Mouse (Mus musculus): ENCODE data around the gene Scin.

Gene Scin

DNA sequence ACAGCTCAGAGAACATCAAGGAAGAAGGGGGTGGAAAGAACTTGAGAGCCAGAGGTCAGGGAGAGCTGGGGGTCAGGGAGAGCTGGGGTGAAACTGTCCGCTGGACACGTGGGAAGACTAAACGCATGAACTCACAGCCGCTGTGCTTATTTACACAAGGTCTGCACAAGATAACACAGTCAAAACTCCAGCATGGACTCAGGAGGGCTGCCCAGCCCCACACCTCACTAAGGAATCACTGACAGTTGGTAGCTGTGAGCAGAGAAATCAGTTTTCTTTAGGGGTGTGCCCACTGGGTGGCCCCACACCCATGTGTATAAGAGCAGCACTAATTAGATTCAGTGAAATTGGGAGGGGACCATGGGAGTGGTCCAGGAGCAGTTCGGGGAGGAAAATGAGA lies 27.2 kb downstream of the Scin start:
- no peak for DNase-seq

GRCm38 (mm10) chr12:40104750-40105149 lies 29.3 kb downstream of the Scin start:
- DNase-seq = no peak

DNA sequence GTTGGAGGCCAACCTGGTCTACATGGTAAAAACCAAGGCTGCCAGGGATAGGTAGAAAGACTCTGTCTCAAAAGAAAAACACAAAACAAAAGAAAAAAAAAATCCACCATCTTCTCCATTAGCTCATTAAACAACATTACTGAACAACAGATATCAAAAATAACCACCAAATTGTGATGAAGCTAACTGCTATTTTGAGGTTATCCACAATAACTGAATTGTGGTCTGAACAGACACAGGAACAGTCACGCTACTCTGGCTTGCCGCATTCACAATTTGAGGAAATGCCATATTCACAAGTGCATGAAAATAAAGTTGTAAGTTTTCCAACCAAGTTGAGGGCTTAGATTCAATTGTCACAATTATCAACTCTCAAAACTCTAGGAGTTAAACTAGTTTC lies 31.7 kb downstream of the Scin start:
- DNase-seq = no peak

GRCm38 (mm10) chr12:40099407-40099806 lies 34.6 kb downstream of the Scin start:
- DNase-seq = no peak

- DNase-seq = no peak
Measured at GRCm38 (mm10) chr12:40097449-40097848, 36.6 kb downstream of the Scin start.

GRCm38 (mm10) chr12:40097023-40097422 lies 37.0 kb downstream of the Scin start:
- no peak for DNase-seq

DNA sequence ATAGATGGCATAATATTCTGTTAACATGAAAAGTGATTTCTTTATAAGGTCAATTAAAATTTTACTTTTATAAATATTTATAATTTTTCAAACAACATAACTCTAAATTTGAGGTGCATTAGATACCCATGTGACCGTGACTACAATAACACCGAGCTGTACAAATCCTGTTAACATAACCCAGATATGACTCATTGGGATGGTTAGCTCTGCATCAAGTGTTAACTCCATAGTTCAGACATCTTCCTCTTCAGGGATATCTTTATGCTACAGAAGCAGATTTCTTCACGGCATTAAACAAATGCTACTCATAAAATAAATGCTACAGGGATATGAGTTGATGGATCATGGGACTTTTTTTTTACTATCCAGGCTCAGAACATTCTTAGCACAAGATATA lies 37.6 kb downstream of the Scin start:
- no peak for DNase-seq

DNA sequence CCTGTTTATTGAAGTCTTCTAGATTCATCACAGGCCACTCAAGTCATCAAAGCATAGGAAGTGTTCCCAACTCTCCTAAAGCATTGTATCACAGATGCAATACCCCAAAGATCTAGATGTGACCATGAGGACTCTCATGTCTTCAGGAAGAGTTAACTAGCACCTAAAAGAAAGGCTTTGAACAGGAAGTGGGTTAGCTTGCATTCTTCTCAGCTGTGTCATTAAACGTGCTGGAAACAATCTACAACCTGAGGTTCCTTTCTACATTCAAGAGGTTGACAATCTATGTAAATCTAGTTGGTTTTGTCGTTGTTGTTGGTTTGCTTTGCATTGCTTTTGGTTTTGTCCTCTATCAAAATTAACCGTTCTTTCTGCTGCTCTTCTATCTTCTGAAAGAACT lies 44.0 kb downstream of the Scin start:
- DNase-seq = no peak

- DNase-seq = no peak
Measured at GRCm38 (mm10) chr12:40085731-40086322, 48.2 kb downstream of the Scin start.

DNA sequence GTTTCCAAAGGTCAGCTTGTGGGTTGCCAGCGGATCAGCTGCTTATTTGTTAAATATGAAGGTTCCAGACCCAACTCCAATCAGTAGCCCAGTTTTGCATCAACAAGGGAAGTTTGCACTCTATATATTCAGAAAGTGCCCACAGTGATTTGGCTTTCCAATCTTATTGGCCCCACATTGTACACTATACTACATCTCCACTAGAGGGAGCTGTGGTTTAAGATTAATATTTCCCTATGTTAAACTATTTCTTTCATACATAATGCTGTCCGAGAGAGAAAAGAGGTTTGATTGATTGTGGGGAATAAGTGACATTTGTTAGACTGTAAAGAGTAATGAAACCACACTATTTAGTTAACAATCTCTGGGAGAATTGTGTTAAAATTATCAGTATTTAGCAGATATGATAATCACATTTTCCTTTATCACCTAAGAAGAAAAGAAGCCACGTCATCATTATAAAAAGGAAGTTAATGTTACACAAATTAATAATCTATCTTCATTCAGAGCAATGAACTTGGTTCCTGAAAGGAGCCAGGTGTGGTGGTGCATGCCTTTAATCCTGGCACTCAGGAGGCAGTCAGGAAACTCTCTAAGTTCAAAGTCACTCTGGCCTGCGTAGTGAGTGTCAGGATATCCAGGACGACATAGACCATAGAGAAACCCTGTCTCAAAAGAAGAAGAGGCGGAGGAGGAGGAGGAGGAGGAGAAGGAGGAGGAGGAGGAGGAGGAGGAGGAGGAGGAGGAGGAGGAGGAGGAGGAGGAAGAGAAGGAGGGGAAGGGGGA lies 51.4 kb downstream of the Scin start:
- DNase-seq = no peak

GRCm38 (mm10) chr12:40082048-40082447 lies 52.0 kb downstream of the Scin start:
- DNase-seq = no peak

DNA sequence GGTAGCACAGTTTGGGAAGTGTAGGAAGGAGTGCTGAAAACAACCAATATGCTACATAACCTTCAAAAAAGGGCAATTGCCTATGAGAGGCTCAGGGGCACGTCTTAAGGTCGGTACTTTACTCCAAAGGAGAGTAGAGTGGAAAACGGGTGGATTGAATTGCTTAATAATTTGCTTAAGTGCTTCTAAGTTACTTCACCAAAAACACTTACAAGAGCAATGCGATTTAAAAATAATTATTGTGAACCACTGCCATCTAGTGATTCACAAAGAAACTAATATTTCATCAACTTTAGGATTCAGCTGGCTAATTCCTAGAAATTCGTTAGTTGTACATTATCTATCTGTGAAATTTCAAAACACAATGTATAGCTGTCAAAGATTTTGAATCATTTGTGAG lies 60.4 kb downstream of the Scin start:
- no peak for DNase-seq

GRCm38 (mm10) chr12:40047024-40047423 lies 87.0 kb downstream of the Scin start:
- DNase-seq = no peak

DNA sequence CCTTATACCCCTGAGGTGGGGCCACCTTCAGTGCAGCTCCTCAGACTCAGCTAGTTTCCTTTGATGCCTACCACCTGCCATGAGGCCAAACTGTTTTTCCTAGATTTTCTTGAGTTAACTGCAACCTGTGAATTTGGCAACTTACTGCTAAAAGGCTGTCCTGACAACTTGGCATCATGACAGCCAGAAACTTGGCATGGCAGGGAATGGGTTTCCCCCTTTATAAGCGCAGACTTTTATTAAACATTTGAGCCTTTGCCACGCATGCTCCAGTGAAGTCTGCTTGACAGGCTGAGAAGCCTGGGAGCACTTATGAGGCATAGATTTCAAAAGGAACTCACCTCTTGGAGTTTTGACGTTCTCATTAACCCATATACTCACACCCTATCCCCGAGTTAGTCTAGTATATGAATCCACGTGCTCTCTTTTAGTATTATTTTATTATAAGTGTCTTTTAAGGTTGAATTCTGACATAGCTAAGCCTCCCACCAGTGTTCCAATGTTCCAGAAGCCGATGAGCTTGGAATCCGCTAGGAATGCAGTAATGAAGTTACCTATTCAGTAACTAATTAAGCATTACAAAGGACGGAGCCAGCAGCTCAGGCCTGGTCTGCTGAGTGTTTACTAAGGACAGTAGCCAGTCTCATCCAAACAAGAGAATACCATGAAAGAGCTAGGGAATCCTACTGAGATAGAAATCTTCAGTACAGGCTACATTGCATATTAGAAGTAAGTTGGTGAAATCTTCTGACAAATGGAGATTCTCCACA lies 90.0 kb downstream of the Scin start:
- no peak for DNase-seq

DNA sequence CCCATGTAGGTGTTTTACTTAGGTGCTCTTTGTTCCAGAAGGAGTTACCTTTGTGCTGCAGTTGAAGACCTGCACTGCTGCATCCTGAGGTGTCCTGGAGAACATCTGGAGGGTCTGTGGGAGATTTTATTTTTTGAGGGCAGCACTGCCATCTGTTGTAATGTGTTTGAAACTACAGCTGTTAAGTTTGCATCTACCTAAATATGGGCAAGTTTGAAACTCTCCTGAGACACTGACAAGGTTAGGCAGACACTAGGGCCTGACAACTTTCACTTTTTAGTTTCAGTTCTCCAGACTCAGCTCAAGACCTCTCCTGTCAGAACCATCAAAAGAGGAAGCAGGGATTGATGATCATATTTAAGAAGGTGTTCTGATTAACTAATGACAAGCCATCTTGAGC lies 94.0 kb downstream of the Scin start:
- DNase-seq = peak; percentile 25

- DNase-seq = peak; percentile 96
Measured at GRCm38 (mm10) chr12:40037876-40038463, 96.1 kb downstream of the Scin start, which contains the start of gene Arl4a. Gene Arl4a (minus strand): TSS chr12:40038025.

- DNase-seq = peak; percentile 99
Measured at GRCm38 (mm10) chr12:40037226-40037813, 96.7 kb downstream of the Scin start.

DNA sequence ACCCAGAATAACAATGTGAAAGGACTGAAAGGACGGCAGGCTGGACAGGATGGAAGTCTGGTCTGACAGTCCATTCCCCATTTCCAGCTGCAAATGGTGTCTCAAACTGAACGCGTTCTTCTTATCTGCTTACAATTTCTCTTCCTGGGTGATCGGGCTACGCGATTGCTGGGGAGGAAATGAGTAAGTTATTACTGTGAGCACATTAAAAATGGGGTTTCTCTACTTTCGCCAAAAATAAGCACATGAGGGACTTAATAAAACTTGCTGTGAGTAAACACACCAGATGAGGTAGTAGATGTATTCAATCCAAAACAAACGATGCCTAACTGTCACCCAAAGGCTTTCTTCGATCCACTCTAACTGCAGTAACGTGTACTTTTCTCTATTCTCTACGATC lies 97.4 kb downstream of the Scin start:
- DNase-seq = peak; percentile 25

GRCm38 (mm10) chr12:40035506-40035905 lies 98.5 kb downstream of the Scin start:
- no peak for DNase-seq

DNA sequence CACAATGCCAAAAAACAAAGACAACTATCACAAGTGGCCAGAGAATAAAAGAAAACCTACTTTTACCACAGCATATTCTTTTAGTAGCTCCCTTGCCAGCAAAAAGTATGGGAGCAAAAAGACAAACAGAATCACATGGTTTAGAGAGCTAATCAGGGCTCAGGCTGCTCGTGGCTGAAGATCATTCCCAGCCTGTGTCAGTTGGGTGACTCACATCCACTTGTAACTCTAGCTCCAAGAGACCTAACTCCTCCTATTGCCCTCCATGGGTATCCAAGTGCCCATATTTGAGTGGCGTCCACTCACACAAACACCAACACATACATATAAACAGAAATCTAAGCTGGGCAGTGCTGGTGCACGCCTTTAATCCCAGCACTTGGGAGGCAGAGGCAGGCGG lies 104.8 kb downstream of the Scin start:
- DNase-seq = no peak

GRCm38 (mm10) chr12:40027846-40028245 lies 106.2 kb downstream of the Scin start:
- DNase-seq = no peak

DNA sequence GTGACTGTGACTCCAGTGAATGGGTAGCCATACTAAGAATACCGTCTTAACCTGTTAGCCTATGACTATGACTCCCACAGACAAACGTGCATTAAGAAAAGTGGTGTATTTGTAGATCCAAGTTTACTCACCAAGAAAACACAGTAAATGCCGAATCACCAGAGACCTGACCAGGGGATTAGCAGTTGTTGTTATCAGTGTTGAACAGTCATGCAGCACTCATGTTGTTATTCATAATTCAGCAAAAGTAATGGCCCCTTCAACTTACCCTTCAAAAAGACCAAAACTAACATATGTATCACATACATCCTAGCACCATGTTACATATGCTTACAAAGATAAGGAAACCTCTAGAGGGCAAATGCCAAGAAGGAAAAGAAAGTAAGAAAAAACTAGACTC lies 106.6 kb downstream of the Scin start:
- DNase-seq = no peak

- no peak for DNase-seq
Measured at GRCm38 (mm10) chr12:40023918-40024317, 110.1 kb downstream of the Scin start.
